Mouse (Mus musculus) spleen, postnatal 36 days (tissue): ENCODE data around the gene Bax.

Source experiments
- DNase-seq, 2 experiments: peaks; one replicate each; pipeline ENCODE4 v3.0.0; 2022; ENCODE audit warnings: low spot score in 2 of 2, mixed read lengths in 1 of 2

Bax gene

DNA sequence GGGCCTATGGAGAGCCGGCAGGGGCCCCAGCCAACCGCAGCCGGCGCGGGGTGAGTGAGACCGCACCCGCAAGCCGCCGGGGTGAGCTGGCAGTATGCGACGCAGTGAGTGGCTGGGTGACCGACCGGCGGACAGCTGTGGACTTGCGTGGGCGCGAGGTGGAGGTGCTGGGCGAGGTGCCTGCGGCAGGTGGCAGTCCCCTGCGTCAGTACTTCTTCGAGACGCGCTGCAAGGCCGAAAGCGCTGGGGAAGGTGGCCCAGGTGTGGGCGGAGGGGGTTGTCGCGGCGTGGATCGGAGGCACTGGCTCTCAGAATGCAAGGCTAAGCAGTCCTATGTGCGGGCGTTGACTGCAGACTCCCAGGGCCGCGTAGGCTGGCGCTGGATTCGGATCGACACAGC, 51.1 kb downstream of the Bax start:
- DNase-seq = no peak

DNA sequence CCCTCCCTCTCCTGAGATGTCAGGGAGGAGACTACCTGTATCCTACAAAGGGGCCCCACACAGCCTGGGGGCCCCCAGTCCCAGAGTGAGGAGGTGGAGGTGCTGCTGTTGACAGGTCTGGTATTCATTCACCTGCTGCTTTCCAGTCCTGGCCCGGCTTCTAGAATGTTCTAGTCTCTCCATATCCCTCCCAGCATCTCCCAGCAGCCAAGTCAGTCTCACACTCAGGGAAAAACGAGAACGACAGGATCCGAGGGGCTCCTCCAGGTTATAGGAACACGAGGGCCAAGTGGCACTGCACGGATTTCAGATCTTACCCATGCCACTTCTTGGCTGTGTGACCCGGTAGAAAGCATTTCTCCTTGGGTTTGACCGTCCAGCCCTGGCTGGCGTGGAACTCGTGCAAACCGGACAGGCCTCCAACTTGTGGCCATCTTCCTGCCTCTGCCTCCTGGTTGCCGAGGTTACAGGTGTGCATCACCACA, 51.9 kb downstream of the Bax start:
- no peak for DNase-seq

- DNase-seq = no peak
Measured at GRCm38 (mm10) chr7:45413864-45414739, 52.6 kb downstream of the Bax start.

- no peak for DNase-seq
Measured at GRCm38 (mm10) chr7:45413113-45413863, 53.4 kb downstream of the Bax start, which contains the start of gene Ntf5. Gene Ntf5, plus strand, starts transcription at chr7:45413695.

DNA sequence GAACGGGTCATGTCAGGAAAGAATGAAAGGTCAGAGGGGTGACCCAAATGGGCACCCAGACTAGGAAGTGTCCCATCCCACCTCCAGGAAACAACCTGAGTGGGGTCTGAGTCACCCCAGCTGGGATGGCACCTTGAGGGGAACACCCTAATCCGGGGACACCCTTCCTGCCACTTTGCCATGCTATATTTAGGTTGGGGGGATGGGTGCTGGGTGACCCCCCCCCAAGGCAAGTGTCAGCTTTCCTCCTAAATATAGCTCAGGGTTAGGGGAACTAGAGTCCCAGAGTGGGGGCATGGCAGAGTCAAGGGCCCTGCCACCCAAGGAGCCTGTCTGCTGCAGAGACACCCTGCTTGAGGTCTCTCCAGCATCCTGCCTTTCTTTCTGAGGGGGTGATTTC, 54.3 kb downstream of the Bax start:
- DNase-seq = no peak
